Mouse (Mus musculus): Measurements from ENCODE around the gene Smad3. TPM values are rescaled to one million over a fixed set of nuclear protein-coding genes. Genes with fewer than 3 reads are reported as not detected.

Smad3 gene
- polyA plus RNA-seq, 1 experiment = not detected

GRCm38 (mm10) chr9:63602043-63602939 is 155.5 kb downstream of the Smad3 start, which contains the start of the genes Iqch and Aagab:
Iqch (minus strand) TSS chr9:63602493.
Aagab (plus strand) TSS chr9:63602660.
- 1% methylated on average over 70 of the region's 70 CpGs for WGBS
- Histone ChIP-seq H3K27ac (ENCODE audit: insufficient read depth, low read depth, low read length) (peak within 1 kb of the TSS; percentile 70), H3K4me3 (ENCODE audit: insufficient read depth, low read depth, low read length) (peak within 1 kb of the TSS; percentile 79), H3K4me1 (ENCODE audit: control insufficient read depth, insufficient read depth, low read length) (peaks cover 7% of the 10 kb centered on the region; the same call in 1 of the 2 replicates)
- TF ChIP-seq CTCF (IDR thresholded peaks at IDR 0.05; ENCODE audit: insufficient read depth, low read depth, low read length) (no peak), POLR2A (IDR thresholded peaks at IDR 0.05; ENCODE audit: insufficient read depth, low read depth, low read length) (peak; percentile 90)

Other genes with a start within 250 kb of the Smad3 start
- not detected in 2 replicates for gene Iqch, start 155.5 kb downstream of the Smad3 start, polyA plus RNA-seq (2012; ENCODE audit: insufficient read depth, insufficient read length, low replicate concordance, missing spikeins)
- gene Aagab, start 155.3 kb downstream of the Smad3 start, polyA plus RNA-seq (2012; ENCODE audit: insufficient read depth, insufficient read length, low replicate concordance, missing spikeins) = not detected in 2 replicates